Mouse (Mus musculus) lung, postnatal 0 days (tissue): Measurements from ENCODE around the gene Wfdc8.

Experiments used
- CTCF ChIP-seq: IDR thresholded peaks from 2 replicates; pipeline ENCODE4 v1.5.1; 2016; ENCODE audit warnings: antibody characterized with exemption, mild to moderate bottlenecking
- EP300 ChIP-seq: IDR thresholded peaks from 2 replicates; pipeline ENCODE4 v1.6.1; 2016; ENCODE audit warnings: antibody characterized with exemption, mild to moderate bottlenecking, control low read depth

DNA sequence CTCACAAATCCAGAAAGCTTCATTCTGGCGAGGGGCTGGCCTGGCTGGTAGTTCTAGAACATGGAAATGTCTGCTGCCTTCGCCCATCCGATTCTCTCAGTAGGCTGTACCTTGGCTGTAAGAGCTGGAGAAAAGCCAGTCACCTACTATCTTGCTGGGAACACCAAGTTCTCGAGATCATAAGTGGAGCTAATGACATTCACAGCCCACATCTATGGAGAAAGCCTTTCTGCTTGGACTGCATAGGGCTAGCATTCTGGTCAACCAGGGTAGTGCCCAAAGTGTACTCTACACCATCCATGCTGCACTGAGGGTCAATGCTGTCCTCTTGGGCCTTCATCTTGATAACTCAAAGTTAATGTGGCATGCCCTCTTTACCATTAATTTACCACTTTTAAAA is 19.9 kb downstream of the Wfdc8 start, which contains the start of gene Eppin:
- no peak for TF ChIP-seq CTCF
- no peak for TF ChIP-seq EP300
